Mouse (Mus musculus) heart, postnatal 0 days (tissue): ENCODE results near the gene Iqcf3. TPM values are rescaled to one million over a fixed set of nuclear protein-coding genes. Genes with fewer than 3 reads are reported as not detected.
"Not testable (repeated sequence)": the region's sequence is repeated elsewhere in the genome, so short reads cannot be mapped to it uniquely, and the experiment has no call there.

Experiments used
- ATAC-seq: fragments of 200-750 bp; cut with Nextera tagmentation; 2 replicates; pipeline ENCODE4 v1.8.0; 2017; ENCODE audit warnings: low read depth, moderate number of reproducible peaks, moderate library complexity; ENCODE audit not compliant: insufficient read depth
- DNase-seq: peaks from one replicate; pipeline ENCODE4 v3.0.0-alpha.2; 2016; ENCODE audit warnings: low spot score
- H3K27ac ChIP-seq: fragments of 300-500 bp; sonication (generic); 2 replicates; pipeline ENCODE4 v1.5.1; 2014; ENCODE audit warnings: low read depth, mild to moderate bottlenecking
- H3K27me3 ChIP-seq: fragments of 300-500 bp; sonication (generic); 2 replicates; pipeline ENCODE4 v1.6.1; 2014; ENCODE audit warnings: low read length, mixed read lengths; ENCODE audit not compliant: control insufficient read depth, insufficient read depth
- H3K36me3 ChIP-seq: fragments of 300-500 bp; sonication (generic); replicated peaks from 2 replicates; pipeline ENCODE4 v1.6.1; 2014; ENCODE audit warnings: low read length, mixed read lengths; ENCODE audit not compliant: control insufficient read depth, insufficient read depth
- H3K4me1 ChIP-seq: fragments of 300-500 bp; sonication (generic); 2 replicates; pipeline ENCODE4 v1.6.1; 2014; ENCODE audit warnings: antibody characterized with exemption; ENCODE audit not compliant: control insufficient read depth, insufficient read depth
- H3K4me2 ChIP-seq: fragments of 300-500 bp; sonication (generic); 2 replicates; pipeline ENCODE4 v1.6.1; 2014; ENCODE audit warnings: low read depth, mild to moderate bottlenecking, low read length, moderate library complexity
- H3K4me3 ChIP-seq: fragments of 300-500 bp; sonication (generic); 2 replicates; pipeline ENCODE4 v1.5.1; 2014; ENCODE audit warnings: low read depth, low read length
- H3K9ac ChIP-seq: fragments of 300-500 bp; sonication (generic); replicated peaks from 2 replicates; pipeline ENCODE4 v1.6.1; 2014; ENCODE audit warnings: low read depth, low read length, mixed read lengths
- H3K9me3 ChIP-seq: fragments of 300-500 bp; sonication (generic); replicated peaks from 2 replicates; pipeline ENCODE4 v1.6.1; 2016; ENCODE audit warnings: low read length; ENCODE audit not compliant: control insufficient read depth
- CTCF ChIP-seq: IDR thresholded peaks from 2 replicates; pipeline ENCODE4 v1.5.1; 2016; ENCODE audit warnings: antibody characterized with exemption, control low read depth, low read depth
- EP300 ChIP-seq: IDR thresholded peaks from 2 replicates; pipeline ENCODE4 v1.6.1; 2016; ENCODE audit warnings: antibody characterized with exemption, low read depth
- WGBS: fragments of 180-500 bp; shearing (Covaris S2); extraction: QIAGEN DNeasy Blood & Tissue Kit; methylation state at CpG from one replicate; pipeline ENCODE4 v1.1.7; 2014; 5-methylcytosine and 5-hydroxymethylcytosine counted together
- polyA plus RNA-seq: library from polyadenylated mRNA; unstranded; fragments of >200 nt; fragmentation: Nextera tagmentation; extraction: Ambion mirVana; gene quantifications from 2 replicates; pipeline ENCODE4 v1.2.1, GENCODE M21; 2015
- total RNA-seq: library from RNA; depleted of rRNA; stranded (reverse); fragments of >200 nt; gene quantifications from 2 replicates; pipeline ENCODE4 v1.2.3, GENCODE M21; 2014; ENCODE audit warnings: low replicate concordance; rRNA removed

Gene Iqcf3
- not detected in 2 replicates for total RNA-seq
- not detected in 2 replicates for polyA plus RNA-seq

GRCm38 (mm10) chr9:106561531-106561930, at the start of gene Iqcf3:
Iqcf3 (minus strand) TSS chr9:106561631.
- no peak for TF ChIP-seq EP300
- no peak for TF ChIP-seq CTCF
- H3K27ac ChIP-seq = no peak within 1 kb of the TSS
- 81% methylated on average over 5 of the region's 5 CpGs for WGBS
- H3K4me2 ChIP-seq = no peak within 1 kb of the TSS
- DNase-seq = no peak
- no peak within 1 kb of the TSS for H3K4me3 ChIP-seq
- no peaks in the 10 kb centered on the region for H3K9me3 ChIP-seq
- no peak for ATAC-seq
- no peaks in the 10 kb centered on the region for H3K36me3 ChIP-seq
- H3K4me1 ChIP-seq = no peaks in the 10 kb centered on the region
- no peak within 1 kb of the TSS for H3K9ac ChIP-seq
- no peaks in the 10 kb centered on the region for H3K27me3 ChIP-seq

GRCm38 (mm10) chr9:106610727-106611126, 49.3 kb upstream of the Iqcf3 start:
- Histone ChIP-seq H3K27ac (no peak overlapping the region), H3K4me1 (no peaks in the 10 kb centered on the region), H3K4me2 (no peak overlapping the region), H3K4me3 (no peak overlapping the region), H3K27me3 (no peaks in the 10 kb centered on the region), H3K36me3 (no peaks in the 10 kb centered on the region), H3K9ac (no peak overlapping the region), H3K9me3 (no peaks in the 10 kb centered on the region)
- DNase-seq (no peak), ATAC-seq (no peak)
- TF ChIP-seq EP300 (no peak), CTCF (no peak)
- 73% methylated on average over 4 of the region's 4 CpGs for WGBS

- ATAC-seq (no peak), DNase-seq (peak; percentile 27)
- TF ChIP-seq CTCF = peak; percentile 71
- no peak for TF ChIP-seq EP300
- Histone ChIP-seq H3K4me1 (no peaks in the 10 kb centered on the region), H3K9ac (no peak overlapping the region), H3K4me3 (no peak overlapping the region), H3K27me3 (no peaks in the 10 kb centered on the region), H3K9me3 (no peaks in the 10 kb centered on the region), H3K4me2 (no peak overlapping the region), H3K27ac (no peak overlapping the region), H3K36me3 (no peaks in the 10 kb centered on the region)
- 15% methylated on average over 8 of the region's 8 CpGs for WGBS
Observed at GRCm38 (mm10) chr9:106600546-106600945, 39.1 kb upstream of the Iqcf3 start.

GRCm38 (mm10) chr9:106598466-106598865, 37.0 kb upstream of the Iqcf3 start:
- DNase-seq (no peak), ATAC-seq (no peak)
- H3K4me3 ChIP-seq = no peak overlapping the region
- no peaks in the 10 kb centered on the region for H3K9me3 ChIP-seq
- H3K4me2 ChIP-seq = no peak overlapping the region
- H3K9ac ChIP-seq = no peak overlapping the region
- H3K36me3 ChIP-seq = no peaks in the 10 kb centered on the region
- WGBS = 40% methylated on average over 7 of the region's 7 CpGs
- TF ChIP-seq EP300 = no peak
- no peak for TF ChIP-seq CTCF
- H3K27ac ChIP-seq = no peak overlapping the region
- H3K4me1 ChIP-seq = no peaks in the 10 kb centered on the region
- no peaks in the 10 kb centered on the region for H3K27me3 ChIP-seq

GRCm38 (mm10) chr9:106595836-106596235, 34.4 kb upstream of the Iqcf3 start:
- no peak overlapping the region for H3K9ac ChIP-seq
- no peak overlapping the region for H3K27ac ChIP-seq
- H3K4me3 ChIP-seq = no peak overlapping the region
- no peaks in the 10 kb centered on the region for H3K4me1 ChIP-seq
- WGBS = 46% methylated on average over 7 of the region's 7 CpGs
- H3K36me3 ChIP-seq = no peaks in the 10 kb centered on the region
- H3K4me2 ChIP-seq = no peak overlapping the region
- DNase-seq (no peak), ATAC-seq (no peak)
- no peaks in the 10 kb centered on the region for H3K27me3 ChIP-seq
- no peak for TF ChIP-seq CTCF
- no peak for TF ChIP-seq EP300
- H3K9me3 ChIP-seq = no peaks in the 10 kb centered on the region

- H3K9ac ChIP-seq, H3K4me2 ChIP-seq, H3K9me3 ChIP-seq, H3K4me1 ChIP-seq, H3K27me3 ChIP-seq, H3K4me3 ChIP-seq, H3K27ac ChIP-seq, H3K36me3 ChIP-seq, ATAC-seq, DNase-seq: not testable (repeated sequence)
- WGBS = 6% methylated on average over 4 of the region's 4 CpGs
Observed at GRCm38 (mm10) chr9:106595402-106595801, 34.0 kb upstream of the Iqcf3 start.
